Mouse (Mus musculus): ENCODE data around the gene Slc9a3r1.

Gene Slc9a3r1

GRCm38 (mm10) chr11:115161578-115162204 lies 1.4 kb upstream of the Slc9a3r1 start:
- intact Hi-C loops (cut with DNase I): loop anchor here (1.0 kb wide), 1 partner anchor 21 kb away; no protein-coding TSS in a partner anchor

- intact Hi-C loops (cut with DNase I): no loop called here
Measured at GRCm38 (mm10) chr11:115162205-115162601, 938 bp upstream of the Slc9a3r1 start.

- intact Hi-C loops (cut with DNase I): no loop called here
Measured at GRCm38 (mm10) chr11:115163568-115164150, 518 bp downstream of the Slc9a3r1 start.

GRCm38 (mm10) chr11:115164341-115164975 lies 1.3 kb downstream of the Slc9a3r1 start:
- intact Hi-C loops (cut with DNase I): no loop called here

GRCm38 (mm10) chr11:115164976-115165374 lies 1.8 kb downstream of the Slc9a3r1 start:
- intact Hi-C loops (cut with DNase I): no loop called here

GRCm38 (mm10) chr11:115166776-115167175 lies 3.6 kb downstream of the Slc9a3r1 start:
- intact Hi-C loops (cut with DNase I): no loop called here

- intact Hi-C loops (cut with DNase I): no loop called here
Measured at GRCm38 (mm10) chr11:115167631-115168249, 4.6 kb downstream of the Slc9a3r1 start.

GRCm38 (mm10) chr11:115169430-115169829 lies 6.3 kb downstream of the Slc9a3r1 start:
- intact Hi-C loops (cut with DNase I): no loop called here

- intact Hi-C loops (cut with DNase I): no loop called here
Measured at GRCm38 (mm10) chr11:115171125-115171524, 8.0 kb downstream of the Slc9a3r1 start.

GRCm38 (mm10) chr11:115172825-115173287 lies 9.7 kb downstream of the Slc9a3r1 start:
- intact Hi-C loops (cut with DNase I): no loop called here

GRCm38 (mm10) chr11:115173549-115174339 lies 10.6 kb downstream of the Slc9a3r1 start:
- intact Hi-C loops (cut with DNase I): no loop called here

GRCm38 (mm10) chr11:115176399-115177190 lies 13.5 kb downstream of the Slc9a3r1 start:
- intact Hi-C loops (cut with DNase I): no loop called here

- intact Hi-C loops (cut with DNase I): no loop called here
Measured at GRCm38 (mm10) chr11:115177559-115178195, 14.5 kb downstream of the Slc9a3r1 start.

- intact Hi-C loops (cut with DNase I): no loop called here
Measured at GRCm38 (mm10) chr11:115178766-115179165, 15.6 kb downstream of the Slc9a3r1 start.

GRCm38 (mm10) chr11:115179191-115179590 lies 16.1 kb downstream of the Slc9a3r1 start:
- intact Hi-C loops (cut with DNase I): no loop called here

- intact Hi-C loops (cut with DNase I): no loop called here
Measured at GRCm38 (mm10) chr11:115179881-115180280, 16.7 kb downstream of the Slc9a3r1 start.

GRCm38 (mm10) chr11:115181913-115182638 lies 18.9 kb downstream of the Slc9a3r1 start:
- intact Hi-C loops (cut with DNase I): loop anchor here (1.0 kb wide), 1 partner anchor 21 kb away; no protein-coding TSS in a partner anchor

GRCm38 (mm10) chr11:115184973-115185372 lies 21.8 kb downstream of the Slc9a3r1 start:
- intact Hi-C loops (cut with DNase I): no loop called here

GRCm38 (mm10) chr11:115187224-115187639 lies 24.1 kb downstream of the Slc9a3r1 start, which contains the start of gene Tmem104:
Gene Tmem104 (plus strand): TSS chr11:115187487.
- intact Hi-C loops (cut with DNase I): no loop called here
